Mouse (Mus musculus) spleen, adult 2 months (tissue): ENCODE data around the gene Garnl3. TPM values are rescaled to one million over a fixed set of nuclear protein-coding genes. Genes with fewer than 3 reads are reported as not detected.

Experiments used
- DNase-seq, 2 experiments: peaks; one replicate each; pipeline versions ENCODE4 v3.0.0 to v3.0.0-alpha.2; 2012 to 2021; ENCODE audit warnings: low spot score in 2 of 2, low read depth in 1 of 2
- H3K27ac ChIP-seq: fragments of 200-500 bp; 2 replicates; pipeline ENCODE4 v1.5.1; 2012; ENCODE audit warnings: low read length, inconsistent platforms; ENCODE audit not compliant: insufficient read depth
- H3K27me3 ChIP-seq: fragments of 200-500 bp; 2 replicates; pipeline ENCODE4 v1.6.1; 2012; ENCODE audit warnings: mild to moderate bottlenecking, moderate library complexity, low read length, inconsistent platforms; ENCODE audit not compliant: control insufficient read depth, insufficient read depth
- H3K36me3 ChIP-seq: fragments of 200-500 bp; 2 replicates; pipeline ENCODE4 v1.6.1; 2012; ENCODE audit warnings: mild to moderate bottlenecking, low read length, inconsistent platforms; ENCODE audit not compliant: control insufficient read depth, insufficient read depth
- H3K4me1 ChIP-seq: fragments of 200-500 bp; 2 replicates; pipeline ENCODE4 v1.6.1; 2011; ENCODE audit warnings: inconsistent platforms; ENCODE audit not compliant: control insufficient read depth, insufficient read depth, insufficient read length
- H3K4me3 ChIP-seq: fragments of 200-500 bp; 2 replicates; pipeline ENCODE4 v1.5.1; 2011; ENCODE audit warnings: mild to moderate bottlenecking, inconsistent platforms; ENCODE audit not compliant: insufficient read depth, insufficient read length; ENCODE audit errors: extremely low read depth
- CTCF ChIP-seq: fragments of 200-500 bp; IDR thresholded peaks from 2 replicates; pipeline ENCODE4 v1.5.1; 2011; ENCODE audit warnings: mild to moderate bottlenecking, inconsistent platforms; ENCODE audit not compliant: insufficient read depth, insufficient read length, insufficient replicate concordance; ENCODE audit errors: extremely low read depth
- POLR2A ChIP-seq: fragments of 200-500 bp; IDR thresholded peaks from 2 replicates; pipeline ENCODE4 v1.6.1; 2011; ENCODE audit warnings: low read depth, low read length, inconsistent platforms
- WGBS: fragments of 180-500 bp; shearing (Covaris S2); methylation state at CpG from one replicate; pipeline ENCODE4 v1.1.7; 2018; 5-methylcytosine and 5-hydroxymethylcytosine counted together
- polyA plus RNA-seq: library from polyadenylated mRNA; depleted of rRNA; stranded (reverse); fragments of >200 nt; gene quantifications from 2 replicates; pipeline ENCODE4 v1.2.3, GENCODE M21; 2012

Garnl3 gene
- polyA plus RNA-seq, 1 experiment, result 1.9 TPM

DNA sequence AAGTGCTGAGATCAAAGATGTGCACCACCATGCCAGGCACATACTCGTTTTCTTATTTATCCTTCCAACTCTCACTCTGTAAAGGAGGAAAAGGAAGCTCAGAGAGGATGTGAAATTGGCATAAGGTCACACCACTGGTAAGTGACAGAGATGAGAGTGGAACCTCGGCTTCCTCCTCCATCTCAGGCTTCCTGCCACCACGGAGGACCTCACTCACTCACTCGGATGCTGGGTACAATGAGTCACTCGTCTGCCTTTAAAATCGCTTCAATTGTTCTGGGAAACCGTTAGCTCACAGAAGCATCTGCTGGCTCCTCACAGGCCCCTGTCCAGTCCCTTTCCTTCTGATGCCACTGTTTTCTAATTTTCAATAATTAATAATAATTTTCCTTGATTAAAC lies 45.1 kb upstream of the Garnl3 start:
- H3K4me1 ChIP-seq, result peaks cover 7% of the 10 kb centered on the region; the same call in 1 of the 2 replicates
- DNase-seq, result no peak
- no peak overlapping the region for H3K27ac ChIP-seq
- H3K4me3 ChIP-seq, result no peak overlapping the region
- TF ChIP-seq POLR2A (no peak), CTCF (no peak)
- no peaks in the 10 kb centered on the region for H3K36me3 ChIP-seq
- WGBS, result 5% methylated on average over 7 of the region's 7 CpGs
- H3K27me3 ChIP-seq, result no peaks in the 10 kb centered on the region

DNA sequence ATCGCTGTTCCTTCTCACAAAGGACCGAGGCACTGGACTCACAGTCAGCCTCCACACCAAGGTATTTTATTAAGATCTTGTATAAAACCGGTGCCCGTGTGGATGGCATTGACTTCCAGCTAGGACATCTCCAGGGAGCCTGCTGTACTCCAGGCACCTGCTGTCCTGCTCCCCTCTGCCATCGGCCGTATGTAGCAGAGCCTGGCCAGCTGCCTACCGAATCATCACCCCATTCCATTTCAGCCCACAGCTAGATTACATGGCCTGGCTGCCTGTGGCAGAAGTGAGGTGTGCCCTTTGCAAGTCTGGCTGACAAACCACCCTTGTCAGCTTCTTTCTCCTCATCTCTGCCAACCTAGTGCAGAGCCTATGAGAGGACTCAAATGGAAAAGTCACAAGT lies 42.2 kb upstream of the Garnl3 start:
- Histone ChIP-seq H3K27ac (no peak overlapping the region), H3K4me1 (peaks cover 7% of the 10 kb centered on the region; the same call in 1 of the 2 replicates), H3K4me3 (no peak overlapping the region), H3K36me3 (0 out of 2 replicates have a peak, but pooled peaks cover 2% of the 10 kb centered on the region), H3K27me3 (no peaks in the 10 kb centered on the region)
- WGBS, result 93% methylated on average over 7 of the region's 7 CpGs
- DNase-seq, result no peak
- TF ChIP-seq POLR2A (no peak), CTCF (no peak)

DNA sequence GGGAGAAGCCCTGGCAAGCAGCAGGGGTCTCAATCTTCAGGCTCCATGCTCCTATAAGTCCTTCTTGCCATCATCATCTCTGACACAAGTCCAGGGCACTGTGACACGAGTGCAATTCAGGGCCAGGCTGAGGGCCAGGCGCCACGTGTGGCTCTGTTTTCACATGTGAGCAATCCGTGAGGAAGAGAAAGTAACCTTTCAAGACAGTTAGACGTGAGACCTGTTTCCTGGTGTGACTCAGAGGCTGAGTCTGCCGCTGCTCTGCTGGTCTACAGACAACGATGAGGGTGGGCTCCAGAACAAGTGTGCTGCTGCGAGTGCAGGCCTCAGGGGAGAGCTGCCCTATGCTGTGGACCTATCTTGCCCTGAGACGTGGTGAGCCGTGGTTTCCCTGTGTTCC lies 41.7 kb upstream of the Garnl3 start:
- Histone ChIP-seq H3K4me1 (peaks cover 7% of the 10 kb centered on the region; the same call in 1 of the 2 replicates), H3K27ac (no peak overlapping the region), H3K36me3 (0 out of 2 replicates have a peak, but pooled peaks cover 2% of the 10 kb centered on the region), H3K4me3 (no peak overlapping the region), H3K27me3 (no peaks in the 10 kb centered on the region)
- WGBS, result 46% methylated on average over 10 of the region's 10 CpGs
- no peak for DNase-seq
- TF ChIP-seq CTCF (no peak), POLR2A (no peak)

DNA sequence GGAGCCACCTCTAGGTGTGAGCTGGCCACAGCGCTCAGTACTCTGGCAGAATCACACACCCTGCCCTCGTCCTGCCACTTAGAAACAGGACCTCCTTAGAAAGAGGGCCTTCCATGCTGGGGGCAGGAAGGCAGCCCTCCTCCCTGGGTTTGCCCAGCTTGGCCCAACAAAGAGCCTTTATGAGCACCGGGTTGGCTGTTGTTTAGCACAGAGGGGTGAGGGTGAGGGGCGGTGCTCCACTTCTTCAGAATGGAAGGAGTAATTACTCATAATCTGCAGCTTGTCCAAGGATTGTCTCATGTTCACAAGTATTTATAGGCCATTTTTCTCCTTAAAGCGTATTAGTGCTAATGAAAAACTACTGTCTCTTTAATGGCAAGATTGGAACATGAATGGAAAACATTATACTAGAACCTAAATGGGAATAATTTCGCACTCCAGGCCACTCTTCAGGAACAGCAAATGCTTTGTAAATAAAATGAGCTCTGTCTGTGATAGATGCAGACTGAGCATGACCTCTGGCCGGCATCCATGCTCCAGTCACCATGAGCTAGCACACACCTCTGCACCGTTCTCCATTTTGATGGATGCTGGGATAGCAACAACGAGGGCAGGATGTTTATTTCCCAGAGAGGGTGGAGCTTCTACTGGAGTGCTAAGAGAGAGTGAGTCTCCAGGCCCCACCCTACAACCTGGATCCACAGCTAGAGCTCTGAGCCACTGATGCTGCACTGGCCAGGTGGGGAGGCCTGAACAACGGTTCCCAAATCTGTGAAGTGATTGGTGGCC lies 39.5 kb upstream of the Garnl3 start:
- WGBS, result 94% methylated on average over 10 of the region's 10 CpGs
- no peak for DNase-seq
- Histone ChIP-seq H3K27me3 (no peaks in the 10 kb centered on the region), H3K4me3 (no peak overlapping the region), H3K27ac (no peak overlapping the region), H3K4me1 (no peaks in the 10 kb centered on the region), H3K36me3 (0 out of 2 replicates have a peak, but pooled peaks cover 2% of the 10 kb centered on the region)
- no peak for TF ChIP-seq CTCF
- no peak for TF ChIP-seq POLR2A

DNA sequence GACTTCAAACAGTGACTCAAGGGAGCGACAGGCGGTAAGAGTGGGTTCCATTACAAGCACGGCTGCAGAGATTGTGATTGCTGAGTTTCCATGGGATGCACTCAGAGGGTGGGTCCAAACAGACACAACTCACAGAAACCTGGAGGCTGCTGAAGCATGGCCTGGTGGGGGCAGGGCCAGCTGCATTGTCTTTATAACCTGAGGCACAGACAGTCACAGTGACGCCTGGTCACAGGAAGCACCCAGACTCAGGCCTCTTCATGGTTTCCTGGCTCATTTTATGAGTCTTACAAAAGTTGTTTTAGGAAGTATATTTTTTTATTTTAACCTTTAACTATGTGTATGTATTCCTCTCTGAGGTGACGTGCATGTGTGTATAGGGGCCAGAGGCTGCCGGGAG lies 38.0 kb upstream of the Garnl3 start:
- Histone ChIP-seq H3K4me1 (no peaks in the 10 kb centered on the region), H3K27me3 (no peaks in the 10 kb centered on the region), H3K36me3 (0 out of 2 replicates have a peak, but pooled peaks cover 2% of the 10 kb centered on the region), H3K4me3 (no peak overlapping the region), H3K27ac (no peak overlapping the region)
- no peak for DNase-seq
- 74% methylated on average over 6 of the region's 6 CpGs for WGBS
- no peak for TF ChIP-seq CTCF
- no peak for TF ChIP-seq POLR2A

DNA sequence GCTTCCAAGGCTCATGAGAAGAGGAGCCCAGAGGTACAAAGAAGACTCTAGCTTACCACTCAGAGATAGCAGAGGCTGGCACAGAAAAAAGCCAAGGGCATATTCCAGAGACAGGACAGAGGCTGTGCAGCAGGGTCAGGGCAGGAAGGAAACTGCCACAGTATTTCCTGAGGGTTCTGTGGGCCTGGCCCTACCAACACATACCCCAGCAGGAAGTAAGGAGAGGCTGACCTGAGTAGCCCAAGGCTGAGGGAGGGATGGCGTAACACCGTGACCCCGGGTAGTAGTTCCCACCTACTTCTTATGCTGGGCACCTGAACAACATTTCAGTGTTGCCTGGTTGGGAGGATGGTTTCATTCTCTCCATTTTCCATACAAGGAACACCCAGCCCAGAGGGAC lies 35.6 kb upstream of the Garnl3 start:
- H3K4me1 ChIP-seq, result no peaks in the 10 kb centered on the region
- no peak for DNase-seq
- WGBS, result 70% methylated on average over 3 of the region's 3 CpGs
- no peak overlapping the region for H3K27ac ChIP-seq
- no peaks in the 10 kb centered on the region for H3K27me3 ChIP-seq
- 0 out of 2 replicates have a peak, but pooled peaks cover 2% of the 10 kb centered on the region for H3K36me3 ChIP-seq
- H3K4me3 ChIP-seq, result no peak overlapping the region
- TF ChIP-seq POLR2A, result no peak
- no peak for TF ChIP-seq CTCF
